ENCODE assay signal across 8 mouse cellular contexts in the genomic region with DNA sequence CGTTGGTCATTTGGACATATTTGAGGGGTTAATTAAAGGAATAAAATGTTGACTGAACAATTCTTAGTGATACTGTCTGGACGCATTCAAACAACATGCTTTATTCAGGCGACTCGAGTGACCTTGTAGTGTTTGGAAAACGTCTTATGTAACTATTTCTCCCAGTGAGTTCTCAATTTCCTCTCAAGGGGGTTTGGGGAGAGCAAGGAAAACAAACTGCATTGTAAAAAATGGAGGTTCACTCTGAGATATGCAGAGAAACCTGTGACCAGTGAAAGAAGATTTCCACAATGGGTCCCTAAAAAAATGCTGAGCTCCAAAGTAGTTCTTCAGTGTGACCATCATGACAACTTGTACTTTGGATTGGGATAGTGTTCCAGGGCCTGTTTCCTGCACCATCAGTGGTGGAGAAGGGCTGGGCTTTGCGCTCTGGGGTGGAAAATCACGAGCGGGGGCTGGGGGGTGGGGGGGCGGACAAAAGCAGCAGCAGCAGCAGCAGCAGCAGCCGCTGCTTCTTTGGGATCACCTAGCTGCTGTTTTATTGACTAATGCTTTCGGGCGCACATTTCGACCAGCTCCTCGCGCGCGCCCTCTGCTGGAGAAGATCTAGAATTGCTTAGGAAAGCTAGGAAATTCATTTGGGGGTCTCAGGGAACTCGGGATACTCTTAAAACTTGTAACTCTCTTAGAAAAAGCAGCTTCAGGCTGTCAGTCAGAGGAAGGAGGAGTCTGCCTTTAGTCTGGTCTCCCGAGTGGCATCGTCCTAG.
A peak's percentile ranks its signal among the peaks of the same experiment; 100 is the strongest.
DNase-seq lines count a peak whose midpoint lies in the region; ATAC-seq and TF ChIP-seq lines count a peak whose summit lies in the region.

No protein-coding gene starts in this region.

- peak; percentile 22 to 45 for DNase-seq in left cerebral cortex, adult 2 months (ENCODE audit: extremely low spot score in 1 of 2, low spot score in 2 of 2)
- DNase-seq in left cerebral cortex, adult 11 months (ENCODE audit: low spot score): no peak
- peak; percentile 22 to 29 for DNase-seq in cerebellum, adult 2 months
- peak; percentile 64 for DNase-seq in forebrain, postnatal 0 days
- DNase-seq in intestine, embryonic 14.5 days (ENCODE audit: low spot score): peak; percentile 82
- peak; percentile 58 for DNase-seq in liver, embryonic 11.5 days (ENCODE audit: low spot score)

- H3K27ac ChIP-seq in left cerebral cortex, adult 2 months: no peak overlapping the region
- H3K27ac ChIP-seq in cerebellum, adult 2 months (ENCODE audit: insufficient read depth, low read length): no peak overlapping the region
- no peak overlapping the region for H3K27ac ChIP-seq in forebrain, postnatal 0 days (ENCODE audit: low read depth, low read length)
- H3K27ac ChIP-seq in intestine, embryonic 14.5 days (ENCODE audit: low read depth): no peak overlapping the region
- H3K27ac ChIP-seq in liver, embryonic 11.5 days (ENCODE audit: low read depth, low read length): no peak overlapping the region
- no peak overlapping the region for H3K27ac ChIP-seq in stomach, embryonic 16.5 days (ENCODE audit: low read length)

- ATAC-seq in forebrain, postnatal 0 days: 0 out of 2 replicates have a peak, but pooled peaks have one; percentile 18
- ATAC-seq in intestine, embryonic 14.5 days (replicated peaks; ENCODE audit: low FRiP score, low TSS enrichment, low read depth): no peak
- 0 out of 2 replicates have a peak, but pooled peaks have one; percentile 16 for ATAC-seq in liver, embryonic 11.5 days (replicated peaks; ENCODE audit: low FRiP score)
- ATAC-seq in monocyte, adult 5-6 weeks (replicated peaks; ENCODE audit: insufficient number of reproducible peaks, low FRiP score, low TSS enrichment, poor library complexity, severe bottlenecking): 0 out of 2 replicates have a peak, but pooled peaks have one; percentile 18
- ATAC-seq in stomach, embryonic 16.5 days (ENCODE audit: insufficient read depth, low FRiP score): no peak

- 8% methylated on average over 20 of the region's 20 CpGs for WGBS in cerebellum, adult 2 months
- 5% methylated on average over 20 of the region's 20 CpGs for WGBS in forebrain, postnatal 0 days
- 6% methylated on average over 20 of the region's 20 CpGs for WGBS in intestine, embryonic 14.5 days
- 9% methylated on average over 20 of the region's 20 CpGs for WGBS in liver, embryonic 11.5 days
- 5% methylated on average over 20 of the region's 20 CpGs for WGBS in stomach, embryonic 16.5 days

- H3K9me3 ChIP-seq in forebrain, postnatal 0 days (ENCODE audit: low read length): no peaks in the 10 kb centered on the region
- H3K9me3 ChIP-seq in intestine, embryonic 14.5 days (ENCODE audit: control insufficient read depth, low read length): no peaks in the 10 kb centered on the region
- no peaks in the 10 kb centered on the region for H3K9me3 ChIP-seq in liver, embryonic 11.5 days (ENCODE audit: control insufficient read depth, low read length)
- H3K9me3 ChIP-seq in stomach, embryonic 16.5 days (replicated peaks; ENCODE audit: control insufficient read depth, low read length): no peaks in the 10 kb centered on the region

- peak; percentile 77 for TF ChIP-seq CTCF in left cerebral cortex, adult 2 months (IDR thresholded peaks at IDR 0.05)
- TF ChIP-seq CTCF in cerebellum, adult 2 months (IDR thresholded peaks at IDR 0.05; ENCODE audit: borderline replicate concordance, insufficient read depth, low read depth, low read length): peak; percentile 58; the same call in 1 of the 2 replicates
- peak; percentile 82 for TF ChIP-seq CTCF in forebrain, postnatal 0 days (IDR thresholded peaks at IDR 0.05; ENCODE audit: low read depth)

- peak overlapping the region; percentile 48 for H3K4me2 ChIP-seq in forebrain, postnatal 0 days (ENCODE audit: low read depth)
- peak overlapping the region; percentile 47 for H3K4me2 ChIP-seq in intestine, embryonic 14.5 days (ENCODE audit: low read length)
- peak overlapping the region; percentile 46 for H3K4me2 ChIP-seq in liver, embryonic 11.5 days
- H3K4me2 ChIP-seq in stomach, embryonic 16.5 days (ENCODE audit: low read depth, low read length): peak overlapping the region; percentile 44

- H3K9ac ChIP-seq in forebrain, postnatal 0 days: no peak overlapping the region
- H3K9ac ChIP-seq in intestine, embryonic 14.5 days (ENCODE audit: low read length): no peak overlapping the region
- no peak overlapping the region for H3K9ac ChIP-seq in liver, embryonic 11.5 days (ENCODE audit: low read depth, low read length)
- H3K9ac ChIP-seq in stomach, embryonic 16.5 days (ENCODE audit: low read length): no peak overlapping the region

- intact Hi-C loops in left cerebral cortex, adult 2 months (cut with DNase I): loop anchor here (1.0 kb wide), 1 partner anchor 143 kb away; no protein-coding TSS in a partner anchor

- TF ChIP-seq POLR2A in cerebellum, adult 2 months (IDR thresholded peaks at IDR 0.05; ENCODE audit: borderline replicate concordance, insufficient read depth, low read length): no peak

- H3K36me3 ChIP-seq in forebrain, postnatal 0 days (ENCODE audit: insufficient read depth): no peaks in the 10 kb centered on the region
- no peaks in the 10 kb centered on the region for H3K36me3 ChIP-seq in intestine, embryonic 14.5 days (ENCODE audit: control insufficient read depth, insufficient read depth, low read length)
- no peaks in the 10 kb centered on the region for H3K36me3 ChIP-seq in liver, embryonic 11.5 days (ENCODE audit: control insufficient read depth, insufficient read depth, low read length)
- H3K36me3 ChIP-seq in stomach, embryonic 16.5 days (ENCODE audit: control insufficient read depth, insufficient read depth, low read length): no peaks in the 10 kb centered on the region

- H3K4me3 ChIP-seq in left cerebral cortex, adult 2 months: no peak overlapping the region
- H3K4me3 ChIP-seq in cerebellum, adult 2 months (replicated peaks; ENCODE audit: insufficient read depth, low read depth, low read length): no peak overlapping the region
- H3K4me3 ChIP-seq in forebrain, postnatal 0 days (ENCODE audit: low read depth, low read length): no peak overlapping the region
- H3K4me3 ChIP-seq in intestine, embryonic 14.5 days (ENCODE audit: low read depth, low read length): 0 out of 2 replicates have a peak overlapping the region, but pooled peaks have one; percentile 16
- no peak overlapping the region for H3K4me3 ChIP-seq in liver, embryonic 11.5 days (ENCODE audit: low read depth, low read length)
- H3K4me3 ChIP-seq in stomach, embryonic 16.5 days (replicated peaks; ENCODE audit: low read length): peak overlapping the region; percentile 18; the same call in 1 of the 2 replicates

- H3K27me3 ChIP-seq in cerebellum, adult 2 months (ENCODE audit: control insufficient read depth, insufficient read depth, low read length): no peaks in the 10 kb centered on the region
- no peaks in the 10 kb centered on the region for H3K27me3 ChIP-seq in forebrain, postnatal 0 days (ENCODE audit: insufficient read depth, low read length)
- H3K27me3 ChIP-seq in intestine, embryonic 14.5 days (replicated peaks; ENCODE audit: control insufficient read depth, insufficient read depth, low read length): no peaks in the 10 kb centered on the region
- H3K27me3 ChIP-seq in liver, embryonic 11.5 days (replicated peaks; ENCODE audit: control insufficient read depth, insufficient read depth, low read length): no peaks in the 10 kb centered on the region
- no peaks in the 10 kb centered on the region for H3K27me3 ChIP-seq in stomach, embryonic 16.5 days (ENCODE audit: control insufficient read depth, insufficient read depth, low read length)

- no peaks in the 10 kb centered on the region for H3K4me1 ChIP-seq in cerebellum, adult 2 months (ENCODE audit: control insufficient read depth, insufficient read depth, low read length)
- H3K4me1 ChIP-seq in forebrain, postnatal 0 days (ENCODE audit: insufficient read depth): no peaks in the 10 kb centered on the region; the same call in 1 of the 2 replicates
- H3K4me1 ChIP-seq in intestine, embryonic 14.5 days (replicated peaks; ENCODE audit: control insufficient read depth, insufficient read depth, low read length): no peaks in the 10 kb centered on the region
- no peaks in the 10 kb centered on the region for H3K4me1 ChIP-seq in liver, embryonic 11.5 days (replicated peaks; ENCODE audit: control insufficient read depth, insufficient read depth, low read length)
- H3K4me1 ChIP-seq in stomach, embryonic 16.5 days (ENCODE audit: control insufficient read depth, insufficient read depth, low read length): peaks cover 3% of the 10 kb centered on the region; the same call in 1 of the 2 replicates

Comparison
In these comparisons a context has a peak if more than half of its experiments do, and no peak if none do; other contexts are left out.
1. H3K4me3 ChIP-seq: peak in intestine, embryonic 14.5 days (single experiment) and stomach, embryonic 16.5 days (single experiment); none in left cerebral cortex, adult 2 months (single experiment), cerebellum, adult 2 months (single experiment), forebrain, postnatal 0 days (single experiment) and liver, embryonic 11.5 days (single experiment).
2. ATAC-seq: peak in forebrain, postnatal 0 days (single experiment), liver, embryonic 11.5 days (single experiment) and monocyte, adult 5-6 weeks (single experiment); none in intestine, embryonic 14.5 days (single experiment) and stomach, embryonic 16.5 days (single experiment).
3. Peak in every context shown above with its lines, with median percentiles within 50 percentile points of each other: CTCF ChIP-seq and H3K4me2 ChIP-seq.